Mouse (Mus musculus) ovary, postnatal 36 days (tissue): Measurements from ENCODE around the gene Ccdc28b.

ENCODE experiments used
- DNase-seq: peaks from one replicate; pipeline ENCODE4 v3.0.0; 2022; ENCODE audit warnings: low spot score, mixed read lengths

Gene Ccdc28b

DNA sequence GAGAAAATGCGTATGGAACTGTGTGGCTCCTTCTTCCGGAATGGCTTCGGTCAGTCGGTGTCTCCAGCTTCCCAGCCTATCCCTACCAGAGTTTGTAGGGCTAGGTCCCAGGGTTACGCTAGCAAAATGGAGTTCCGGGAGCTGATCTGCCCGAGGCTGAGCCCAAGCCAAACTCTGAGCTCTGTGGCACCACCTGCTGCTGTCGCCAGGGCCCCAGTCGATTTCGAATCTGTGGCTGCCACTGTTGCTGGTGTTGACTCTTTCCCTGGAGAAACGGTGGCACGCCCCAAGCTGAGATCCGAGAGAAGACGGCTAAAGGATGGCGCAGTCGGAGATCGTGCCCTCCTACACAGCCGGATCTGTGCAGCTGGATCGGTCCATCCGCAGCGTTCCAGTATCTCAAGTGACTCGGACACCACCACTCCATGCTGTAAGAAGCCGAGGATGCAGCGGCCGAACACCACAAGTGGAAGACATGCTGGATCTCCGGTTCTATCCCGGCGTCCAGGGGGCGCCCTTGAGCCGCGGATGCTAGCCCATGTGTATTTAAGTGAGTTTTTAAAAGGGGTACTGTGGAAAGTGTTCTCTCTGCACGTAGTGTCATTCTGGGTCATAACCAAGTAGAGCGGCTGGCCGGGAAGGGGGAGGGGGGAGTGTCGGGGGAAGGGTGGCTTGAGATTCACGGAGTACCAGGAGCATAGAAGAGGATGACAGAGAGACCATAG lies 38.7 kb downstream of the Ccdc28b start:
- peak; percentile 84 for DNase-seq

DNA sequence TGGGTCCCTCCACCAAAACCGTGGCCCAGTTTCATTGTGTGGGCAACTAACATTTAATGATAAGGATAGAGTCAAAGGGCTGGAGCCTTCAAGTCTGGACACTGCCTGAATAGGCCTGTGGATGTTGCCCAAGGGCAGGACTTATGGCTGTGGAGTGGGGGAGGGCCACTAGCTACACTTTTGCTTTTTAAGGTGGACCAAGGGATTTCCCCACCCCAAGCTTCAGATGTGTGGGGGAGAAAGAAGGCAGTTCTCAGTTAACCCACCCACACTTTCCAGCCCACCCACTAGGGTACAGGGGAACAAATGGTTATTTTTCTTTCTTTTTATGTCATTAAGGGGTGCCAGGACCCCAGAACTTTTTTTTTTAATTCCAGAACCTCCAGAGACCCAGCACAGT lies 39.4 kb downstream of the Ccdc28b start:
- no peak for DNase-seq

DNA sequence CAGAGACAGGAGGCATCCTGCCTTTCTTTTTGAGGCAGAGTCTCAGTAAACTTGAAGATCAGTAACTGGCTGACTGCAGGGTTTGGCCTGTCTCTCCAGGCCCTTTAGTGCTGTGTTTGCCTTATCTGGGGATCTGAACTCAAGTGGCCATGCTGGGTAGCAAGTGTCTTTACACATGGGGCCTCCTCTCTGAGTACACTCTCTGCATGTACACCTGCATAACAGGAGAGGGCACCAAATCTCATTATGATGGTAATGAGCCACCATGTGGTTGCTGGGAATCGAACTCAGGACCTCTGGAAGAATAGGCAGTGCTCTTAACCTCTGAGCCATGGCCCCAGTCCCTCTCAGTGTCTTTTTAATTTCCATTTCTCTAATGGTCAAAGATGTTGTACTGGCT lies 41.5 kb downstream of the Ccdc28b start:
- no peak for DNase-seq

DNA sequence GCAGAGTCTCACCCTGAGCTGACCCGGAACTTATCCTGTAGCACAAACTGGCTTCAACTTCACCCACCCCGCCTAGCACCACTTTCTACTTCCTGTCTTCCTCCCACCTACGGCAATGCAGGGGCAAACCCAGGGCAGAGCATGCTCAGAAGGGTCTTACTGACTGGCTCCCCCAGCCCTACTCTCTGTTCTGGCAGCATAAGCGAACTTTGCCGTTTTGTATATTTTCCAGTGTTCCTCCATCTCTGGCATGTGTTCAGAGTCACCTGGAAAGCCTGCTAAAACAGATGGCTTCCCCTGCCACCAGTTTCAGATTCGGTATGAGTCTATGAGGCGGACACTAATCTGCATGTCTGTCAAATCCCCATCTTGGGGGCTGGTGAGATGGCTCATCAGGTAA lies 43.4 kb downstream of the Ccdc28b start:
- DNase-seq = no peak

DNA sequence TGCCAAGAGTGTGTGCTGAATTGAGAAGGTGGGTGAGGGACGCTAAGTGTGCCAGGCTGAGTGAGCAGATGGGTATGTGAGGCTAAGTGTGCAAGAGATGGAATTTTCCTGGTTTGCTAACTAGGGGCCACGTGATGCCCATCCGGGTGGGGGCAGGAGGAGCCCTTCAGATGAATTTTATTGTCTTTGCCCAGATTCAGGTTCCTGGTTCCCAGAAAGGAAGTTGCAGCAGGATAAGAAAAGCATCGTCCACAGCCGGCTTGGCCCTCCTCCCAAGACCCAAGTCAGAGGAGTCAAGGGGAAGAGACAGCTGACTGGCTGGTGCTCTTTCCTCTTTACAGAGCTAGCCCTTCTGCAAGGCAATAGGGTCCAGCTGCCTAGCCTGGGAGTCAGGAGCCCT lies 45.3 kb downstream of the Ccdc28b start, which contains the start of gene Fam167b:
Fam167b (minus strand) TSS at position 84 of the 400 bp plus-strand sequence.
- DNase-seq = no peak

DNA sequence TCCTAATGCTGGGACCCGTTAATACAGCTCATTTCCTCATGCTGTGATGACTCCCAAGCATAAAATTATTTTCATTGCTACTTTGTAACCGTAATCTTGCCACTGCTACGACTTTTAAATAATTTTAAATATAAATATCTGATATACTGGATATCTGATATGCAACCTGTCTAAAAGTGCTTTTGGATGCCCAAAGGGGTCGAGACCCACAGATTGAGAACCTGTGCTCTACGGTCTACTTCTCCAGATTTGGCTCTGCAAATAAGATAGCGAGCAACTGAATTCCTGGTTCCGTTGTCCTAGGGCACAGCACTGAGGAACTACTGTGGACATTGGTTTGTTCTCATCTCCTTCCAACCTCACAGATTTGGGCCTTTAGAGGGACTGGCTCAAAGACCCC lies 46.1 kb downstream of the Ccdc28b start:
- DNase-seq = no peak

DNA sequence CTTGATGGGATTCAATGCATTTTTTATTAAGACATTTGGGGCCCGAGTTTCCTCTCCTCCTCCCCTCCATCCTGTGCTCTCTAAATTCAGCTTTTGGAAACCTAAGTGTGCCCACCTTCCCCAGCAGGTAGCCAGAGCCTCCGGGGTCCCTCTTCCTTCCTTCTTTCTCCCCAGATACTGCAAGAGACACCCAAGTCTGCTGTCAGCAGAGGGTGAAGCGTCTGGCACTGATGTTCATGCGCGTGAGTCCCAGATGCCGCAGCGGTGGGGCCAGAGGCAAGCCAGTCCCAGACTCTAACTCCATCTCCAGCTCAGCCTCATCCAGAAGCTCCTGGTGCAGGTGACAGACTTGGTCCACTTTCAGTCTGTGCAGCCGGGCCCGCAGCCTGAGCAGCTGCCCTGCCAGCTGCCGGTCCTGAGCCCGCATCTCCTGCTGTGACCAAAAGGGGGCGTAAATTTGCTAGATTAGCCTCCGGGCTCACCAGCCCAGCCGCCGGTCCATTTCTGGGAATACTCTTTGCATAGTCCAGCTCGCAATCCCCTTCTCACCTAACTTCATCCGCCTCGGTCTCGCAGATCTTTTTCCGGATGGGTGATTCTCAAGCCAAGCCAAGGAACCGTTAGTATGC lies 46.8 kb downstream of the Ccdc28b start:
- peak; percentile 72 for DNase-seq

DNA sequence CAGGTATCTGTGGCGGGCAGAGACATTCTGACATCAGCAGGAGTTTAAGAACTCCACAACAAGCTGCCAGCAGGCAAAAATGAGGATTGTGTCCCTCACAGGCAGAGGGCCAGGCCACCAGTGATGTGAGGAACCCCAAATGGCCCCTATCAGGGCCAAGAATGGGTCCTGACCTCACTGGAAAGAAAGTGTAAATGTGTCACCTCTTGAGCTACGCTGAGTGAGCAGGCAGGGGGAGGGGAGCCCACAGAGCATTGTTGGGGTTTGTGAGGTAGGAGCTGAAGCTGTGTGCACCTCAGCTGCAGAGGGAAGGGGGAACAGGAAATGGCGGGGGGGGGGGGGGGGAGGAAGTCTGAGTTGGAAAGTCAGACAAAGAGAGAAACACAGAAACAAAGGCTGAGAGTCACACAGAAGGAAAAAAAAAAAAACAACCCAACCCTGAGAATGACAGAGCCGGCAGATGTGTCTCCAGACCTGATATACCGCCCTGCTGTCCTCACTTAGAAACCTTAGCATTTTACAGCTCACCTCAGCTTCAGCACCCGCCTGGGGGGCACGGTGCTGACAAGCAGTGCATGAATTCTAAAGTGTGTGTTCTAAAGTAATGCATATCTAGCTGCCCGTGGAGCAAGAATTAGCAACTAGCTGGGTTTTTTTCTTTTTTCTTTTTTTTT lies 48.4 kb downstream of the Ccdc28b start:
- DNase-seq = no peak

DNA sequence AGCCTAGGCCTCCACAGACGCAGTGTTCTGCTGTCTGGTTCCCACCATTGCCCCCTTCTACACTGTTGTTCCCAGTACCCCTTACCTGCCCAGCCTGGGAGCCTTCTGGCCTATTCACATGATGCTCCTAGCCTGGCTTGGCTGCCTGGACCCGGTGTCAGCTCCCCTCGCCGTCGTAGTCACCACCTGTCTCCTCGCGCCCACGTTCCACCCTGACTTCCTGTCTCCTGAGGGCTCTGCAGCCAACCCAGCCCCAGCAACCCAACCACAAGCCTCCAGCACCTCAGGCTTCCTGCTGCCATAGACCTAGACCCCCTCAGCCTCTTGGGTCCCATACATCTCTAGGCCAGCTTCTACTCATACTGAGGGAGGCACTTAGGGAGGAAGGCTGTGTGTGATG lies 50.3 kb downstream of the Ccdc28b start, which contains the start of gene Lck:
Lck (minus strand) TSS at position 212 of the 400 bp plus-strand sequence.
- no peak for DNase-seq

DNA sequence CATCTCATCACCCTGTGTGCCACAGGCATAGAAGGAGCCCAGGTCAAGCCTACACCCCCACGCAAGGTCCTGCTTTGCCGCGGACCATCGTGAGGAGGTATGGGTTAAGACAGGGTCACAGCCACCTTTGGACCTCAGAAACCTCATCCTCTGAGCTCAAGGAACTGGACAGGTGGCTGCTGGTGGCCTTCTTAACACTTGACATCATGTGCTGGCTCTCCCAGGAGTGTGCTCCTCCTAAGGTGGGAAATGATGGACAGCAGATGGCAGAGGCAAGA lies 50.7 kb downstream of the Ccdc28b start:
- no peak for DNase-seq

DNA sequence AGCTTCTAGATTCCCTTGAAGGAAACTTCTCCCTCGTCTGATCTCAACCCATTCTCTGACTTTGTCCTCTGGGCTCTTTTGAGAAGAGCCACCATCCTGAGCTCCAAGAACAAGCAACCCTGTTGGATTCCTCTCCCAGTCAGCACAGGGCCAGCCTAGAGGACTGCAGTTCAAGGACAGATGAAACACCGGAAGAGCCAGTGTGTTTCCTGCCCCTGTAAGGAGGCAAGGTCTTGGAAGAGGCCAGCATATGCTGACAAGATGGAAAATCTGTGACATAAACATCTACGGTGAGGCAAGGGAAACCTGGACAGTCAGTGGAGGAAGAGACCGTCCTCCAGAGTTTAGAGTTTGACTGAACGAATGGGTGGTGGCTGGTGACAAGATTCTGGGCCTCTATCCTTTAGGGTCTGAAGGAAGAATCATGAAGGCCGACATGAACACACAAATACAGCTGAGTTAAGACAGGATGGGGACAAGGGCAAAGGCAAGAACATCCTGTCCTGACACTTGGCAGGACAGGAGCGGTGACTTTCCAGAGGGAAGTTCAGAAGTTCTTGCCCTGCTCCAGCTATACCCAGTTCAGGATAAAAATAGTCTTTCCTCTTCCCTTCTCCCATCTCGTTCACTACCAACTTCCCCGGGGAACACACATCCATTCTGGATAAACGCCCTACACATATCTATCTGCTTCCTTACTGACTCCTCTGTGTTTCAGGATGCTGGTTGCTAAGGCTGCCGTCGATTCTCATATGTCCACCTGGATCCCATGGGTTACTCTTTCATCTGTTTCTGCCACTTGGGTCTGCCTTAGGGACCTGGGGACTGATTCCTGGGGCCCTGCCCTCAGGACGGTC lies 51.3 kb downstream of the Ccdc28b start:
- no peak for DNase-seq

DNA sequence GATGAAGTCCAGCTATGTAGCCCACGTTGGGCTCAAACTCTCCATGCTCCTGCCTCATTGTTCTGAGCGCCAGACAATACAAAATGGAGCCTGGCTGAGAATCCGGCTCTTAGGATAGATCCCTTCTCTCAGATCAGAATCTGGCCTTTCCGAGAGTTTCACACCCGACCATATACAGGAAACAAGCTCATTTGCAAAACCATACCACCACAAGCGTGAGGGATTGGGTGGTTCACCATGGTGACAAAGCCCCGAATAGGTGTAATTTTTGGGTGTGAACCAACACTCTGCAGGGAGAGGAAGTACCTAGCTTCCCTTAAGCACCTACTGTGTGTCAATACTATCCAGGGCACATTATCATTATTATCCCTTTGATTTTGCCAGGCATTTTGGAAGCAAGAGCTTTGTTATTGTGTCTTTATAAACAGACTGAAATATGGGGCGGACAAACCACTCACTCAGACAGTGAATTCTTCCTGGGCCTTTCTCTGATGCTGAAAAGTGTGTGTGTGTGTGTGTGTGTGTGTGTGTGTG lies 52.1 kb downstream of the Ccdc28b start:
- no peak for DNase-seq

DNA sequence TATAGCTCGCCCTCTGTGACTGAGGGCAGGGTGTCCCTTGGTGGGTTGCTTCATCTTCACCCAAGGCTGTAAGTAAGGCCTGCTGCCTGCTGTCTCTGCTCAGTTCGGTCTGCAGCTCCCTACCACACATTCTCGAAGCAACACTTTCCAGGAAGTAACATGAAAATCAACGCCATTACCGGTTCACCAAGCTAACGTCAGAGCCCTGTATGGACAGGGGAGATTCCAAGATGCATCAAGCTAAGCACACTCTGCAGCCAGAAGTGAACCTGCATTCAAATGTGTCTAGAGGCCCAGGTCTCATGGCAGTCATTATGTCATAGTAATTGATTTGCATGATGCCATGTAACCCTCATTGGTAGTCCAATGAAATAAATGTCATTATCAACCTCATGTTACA lies 53.7 kb downstream of the Ccdc28b start:
- no peak for DNase-seq
